Mouse (Mus musculus): Measurements from ENCODE around the gene Pirb. TPM values are rescaled to one million over a fixed set of nuclear protein-coding genes. Genes with fewer than 3 reads are reported as not detected.
A peak's percentile ranks its signal among the peaks of the same experiment; 100 is the strongest.

The Pirb gene
- polyA plus RNA-seq, 1 experiment, result 0.34 TPM

DNA sequence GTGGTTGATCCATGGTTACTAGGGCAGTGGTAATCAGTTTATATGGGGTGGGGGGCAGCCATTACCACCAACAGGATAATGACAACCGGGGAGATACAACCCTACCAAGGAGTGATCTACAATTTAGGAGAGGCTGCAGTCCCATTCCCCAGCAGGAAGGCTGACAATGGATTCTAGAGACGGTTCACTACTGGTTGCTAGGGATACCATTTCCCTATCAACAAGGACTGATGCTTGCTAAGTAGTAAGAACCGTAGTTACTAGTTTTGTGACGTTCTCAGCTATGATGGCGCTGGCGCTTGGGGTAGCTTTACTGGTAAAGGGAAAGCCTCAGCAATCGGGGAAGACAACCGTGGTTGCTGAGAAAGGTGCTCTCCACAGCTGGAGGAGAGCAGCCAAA is 35.5 kb downstream of the Pirb start:
- DNase-seq (ENCODE audit: low read depth), result no peak
- TF ChIP-seq CTCF (IDR thresholded peaks at IDR 0.05; ENCODE audit: borderline replicate concordance, extremely low read depth, insufficient read depth, insufficient read length), result no peak

GRCm38 (mm10) chr7:3683908-3684550 is 36.2 kb downstream of the Pirb start:
- DNase-seq (ENCODE audit: low read depth), result peak; percentile 80
- no peak for TF ChIP-seq CTCF (IDR thresholded peaks at IDR 0.05; ENCODE audit: borderline replicate concordance, extremely low read depth, insufficient read depth, insufficient read length)
- no peak for TF ChIP-seq POLR2A (IDR thresholded peaks at IDR 0.05; ENCODE audit: borderline replicate concordance, extremely low read depth, insufficient read depth, insufficient read length, poor library complexity, severe bottlenecking)

DNA sequence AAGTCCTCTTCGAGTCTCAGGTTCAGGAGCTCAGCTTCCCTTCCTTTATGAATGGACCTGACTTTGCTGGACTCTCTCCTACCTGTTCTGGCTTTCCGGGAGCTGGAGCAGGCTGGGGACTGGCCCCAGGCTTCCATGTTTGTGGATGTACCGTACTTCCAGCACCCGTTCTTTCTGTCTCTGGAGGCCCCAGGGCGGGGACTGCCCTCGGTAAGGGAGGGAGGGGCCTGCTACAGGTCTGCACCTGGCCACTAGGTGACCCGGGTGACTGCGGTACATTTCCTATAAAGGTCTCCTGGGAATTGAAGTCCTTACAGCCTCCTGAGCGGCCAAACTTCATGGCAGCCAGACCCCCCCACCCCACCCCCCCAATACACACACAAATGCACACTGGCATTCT is 42.8 kb downstream of the Pirb start, which contains the start of gene Tmc4:
Tmc4 (minus strand) TSS at position 212 of the 400 bp plus-strand sequence.
- TF ChIP-seq CTCF (IDR thresholded peaks at IDR 0.05; ENCODE audit: borderline replicate concordance, extremely low read depth, insufficient read depth, insufficient read length) (no peak), POLR2A (IDR thresholded peaks at IDR 0.05; ENCODE audit: borderline replicate concordance, extremely low read depth, insufficient read depth, insufficient read length, poor library complexity, severe bottlenecking) (no peak)
- no peak for DNase-seq (ENCODE audit: low read depth)

- no peak for TF ChIP-seq POLR2A (IDR thresholded peaks at IDR 0.05; ENCODE audit: borderline replicate concordance, extremely low read depth, insufficient read depth, insufficient read length, poor library complexity, severe bottlenecking)
- no peak for TF ChIP-seq CTCF (IDR thresholded peaks at IDR 0.05; ENCODE audit: borderline replicate concordance, extremely low read depth, insufficient read depth, insufficient read length)
- no peak for DNase-seq (ENCODE audit: low read depth)
Measured at GRCm38 (mm10) chr7:3676371-3676770, 43.8 kb downstream of the Pirb start.

- DNase-seq (ENCODE audit: low read depth), result no peak
- TF ChIP-seq CTCF (IDR thresholded peaks at IDR 0.05; ENCODE audit: borderline replicate concordance, extremely low read depth, insufficient read depth, insufficient read length), result no peak
- no peak for TF ChIP-seq POLR2A (IDR thresholded peaks at IDR 0.05; ENCODE audit: borderline replicate concordance, extremely low read depth, insufficient read depth, insufficient read length, poor library complexity, severe bottlenecking)
Measured at GRCm38 (mm10) chr7:3675228-3675548, 45.0 kb downstream of the Pirb start.

DNA sequence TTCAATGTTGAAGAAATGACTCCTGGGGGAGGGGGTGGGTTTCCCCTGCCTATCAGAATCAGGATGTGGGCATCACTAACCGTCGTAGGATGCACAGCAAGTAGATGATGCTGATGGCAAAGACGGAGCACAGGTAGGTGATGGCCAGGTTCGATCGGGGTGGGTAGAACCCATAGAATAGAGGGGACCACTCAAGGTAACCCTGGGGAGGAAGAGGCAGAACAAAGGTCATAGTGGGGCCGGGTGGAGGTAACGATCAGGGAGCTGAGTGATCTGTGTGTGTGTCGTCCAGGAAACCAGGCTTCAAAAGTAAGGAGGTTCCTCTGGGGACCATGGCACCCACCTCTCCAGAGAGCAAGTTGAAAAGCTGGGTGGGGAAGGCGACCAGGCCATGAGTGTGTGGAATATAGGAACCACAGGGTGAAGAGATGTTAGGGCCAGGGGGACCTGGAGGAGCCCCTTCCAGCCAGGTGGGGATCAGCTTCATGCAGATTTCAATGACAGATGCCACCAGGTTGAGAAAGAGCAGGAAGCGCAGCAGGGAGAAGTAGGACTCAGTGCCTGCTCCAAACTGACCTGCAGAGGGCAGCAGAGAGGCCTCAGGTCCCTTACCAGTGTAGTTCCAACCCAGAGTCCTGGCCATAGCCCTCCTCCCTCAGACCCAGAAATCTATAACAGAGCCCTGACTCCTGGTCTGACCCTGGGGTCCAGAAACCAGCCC is 45.5 kb downstream of the Pirb start:
- TF ChIP-seq CTCF (IDR thresholded peaks at IDR 0.05; ENCODE audit: borderline replicate concordance, extremely low read depth, insufficient read depth, insufficient read length), result peak; percentile 99
- TF ChIP-seq POLR2A (IDR thresholded peaks at IDR 0.05; ENCODE audit: borderline replicate concordance, extremely low read depth, insufficient read depth, insufficient read length, poor library complexity, severe bottlenecking), result no peak
- peak; percentile 86 for DNase-seq (ENCODE audit: low read depth)

- no peak for DNase-seq (ENCODE audit: low read depth)
- no peak for TF ChIP-seq POLR2A (IDR thresholded peaks at IDR 0.05; ENCODE audit: borderline replicate concordance, extremely low read depth, insufficient read depth, insufficient read length, poor library complexity, severe bottlenecking)
- TF ChIP-seq CTCF (IDR thresholded peaks at IDR 0.05; ENCODE audit: borderline replicate concordance, extremely low read depth, insufficient read depth, insufficient read length), result peak; percentile 5; the same call in 1 of the 2 replicates
Measured at GRCm38 (mm10) chr7:3666921-3667391, 53.2 kb downstream of the Pirb start.

- no peak for TF ChIP-seq CTCF (IDR thresholded peaks at IDR 0.05; ENCODE audit: borderline replicate concordance, extremely low read depth, insufficient read depth, insufficient read length)
- peak; percentile 48; the same call in 1 of the 2 replicates for TF ChIP-seq POLR2A (IDR thresholded peaks at IDR 0.05; ENCODE audit: borderline replicate concordance, extremely low read depth, insufficient read depth, insufficient read length, poor library complexity, severe bottlenecking)
- DNase-seq (ENCODE audit: low read depth), result peak; percentile 99
Measured at GRCm38 (mm10) chr7:3665215-3666114, 54.7 kb downstream of the Pirb start, which contains the start of gene Leng1. Leng1 (minus strand) TSS chr7:3665840.

DNA sequence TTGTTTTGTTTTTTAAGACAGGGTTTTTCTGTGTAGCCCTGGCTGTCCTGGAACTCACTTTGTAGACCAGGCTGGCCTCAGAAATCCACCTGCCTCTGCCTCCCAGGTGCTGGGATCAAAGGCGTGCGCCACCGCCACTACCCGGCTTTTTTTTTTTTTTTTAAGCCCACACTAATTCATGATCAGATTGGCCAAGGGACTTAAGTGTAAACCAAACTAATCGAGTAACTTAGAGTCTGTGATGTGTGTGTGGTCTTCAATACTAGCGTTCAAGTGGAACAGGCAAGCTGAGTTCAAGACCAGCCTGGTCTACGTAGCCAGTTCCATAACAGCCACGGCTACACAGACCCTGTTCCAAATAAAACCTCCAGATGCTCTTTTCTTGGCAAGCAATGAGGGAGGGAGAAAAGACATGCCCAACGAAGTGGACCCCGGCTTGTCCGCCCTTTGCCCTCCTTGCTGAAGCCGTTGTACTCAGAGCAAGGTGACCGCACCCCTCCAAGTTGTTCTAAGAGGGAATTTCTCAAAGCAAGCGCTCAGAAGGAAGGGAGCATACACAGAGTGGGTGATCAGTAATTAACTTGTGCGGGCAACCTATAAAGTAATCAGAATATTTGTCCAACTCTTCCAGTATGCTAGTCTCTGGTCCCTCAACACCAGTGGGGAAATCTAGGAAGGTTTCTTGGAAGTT is 55.5 kb downstream of the Pirb start:
- TF ChIP-seq CTCF (IDR thresholded peaks at IDR 0.05; ENCODE audit: borderline replicate concordance, extremely low read depth, insufficient read depth, insufficient read length), result no peak
- peak; percentile 44 for DNase-seq (ENCODE audit: low read depth)

Other genes starting within 250 kb of the Pirb start
- 0.10 TPM in 1 of 2 replicates, not detected in the other for gene Tarm1, start 217.8 kb downstream of the Pirb start, polyA plus RNA-seq (2012; rRNA removed)
- gene Oscar, start 104.2 kb downstream of the Pirb start, polyA plus RNA-seq (2012; rRNA removed), result 1.7 and 1.8 TPM in 2 replicates
- 198 and 266 TPM in 2 replicates for gene Ndufa3, start 103.0 kb downstream of the Pirb start, polyA plus RNA-seq (2012; rRNA removed)
- 26.1 and 27.6 TPM in 2 replicates for gene Tfpt, start 90.5 kb downstream of the Pirb start, polyA plus RNA-seq (2012; rRNA removed)
- gene Prpf31, start 90.4 kb downstream of the Pirb start, polyA plus RNA-seq (2012; rRNA removed), result 68.2 and 70.7 TPM in 2 replicates
- gene Cnot3, start 75.1 kb downstream of the Pirb start, polyA plus RNA-seq (2012; rRNA removed), result 64.9 and 80.1 TPM in 2 replicates
- gene Leng1, start 54.6 kb downstream of the Pirb start, polyA plus RNA-seq (2012; rRNA removed), result 6.6 and 8.6 TPM in 2 replicates
- 13.7 and 14.1 TPM in 2 replicates for gene Tmc4, start 42.8 kb downstream of the Pirb start, polyA plus RNA-seq (2012; rRNA removed)
- gene Tsen34, start 27.5 kb downstream of the Pirb start, polyA plus RNA-seq (2012; rRNA removed), result 190 and 235 TPM in 2 replicates
- 78.7 and 103 TPM in 2 replicates for gene Mboat7, start 26.9 kb downstream of the Pirb start, polyA plus RNA-seq (2012; rRNA removed)
- gene Rps9, start 16.4 kb downstream of the Pirb start, polyA plus RNA-seq (2012; rRNA removed), result 2,419 and 2,655 TPM in 2 replicates
- 0.03 TPM in 1 of 2 replicates, not detected in the other for gene Gm15448, start 105.3 kb upstream of the Pirb start, polyA plus RNA-seq (2012; rRNA removed)
- gene Pira2, start 124.7 kb upstream of the Pirb start, polyA plus RNA-seq (2012; rRNA removed), result not detected in 2 replicates
- gene Gm14548, start 177.7 kb upstream of the Pirb start, polyA plus RNA-seq (2012; rRNA removed), result not detected in 2 replicates
- gene Lilra6, start 195.1 kb upstream of the Pirb start, polyA plus RNA-seq (2012; rRNA removed), result 0.04 TPM in 1 of 2 replicates, not detected in the other

All from brain, embryonic 14.5 days (tissue).